Mouse (Mus musculus) hindbrain, embryonic 14.5 days (tissue): Measurements from ENCODE around the gene Spdye4b. TPM values are rescaled to one million over a fixed set of nuclear protein-coding genes. Genes with fewer than 3 reads are reported as not detected.

Experiments
- ATAC-seq: fragments of 200-750 bp; cut with Nextera tagmentation; 2 replicates; pipeline ENCODE4 v1.8.0; 2017; ENCODE audit warnings: moderate number of reproducible peaks, mild to moderate bottlenecking, moderate TSS enrichment, moderate library complexity; ENCODE audit not compliant: low FRiP score
- DNase-seq: peaks from one replicate; pipeline ENCODE4 v3.0.0-alpha.2; 2015; ENCODE audit warnings: low spot score
- H3K27ac ChIP-seq: fragments of 300-500 bp; sonication (generic); 2 replicates; pipeline ENCODE4 v1.5.1; 2014; ENCODE audit warnings: mild to moderate bottlenecking, moderate library complexity
- H3K27me3 ChIP-seq: fragments of 300-500 bp; sonication (generic); 2 replicates; pipeline ENCODE4 v1.6.1; 2014; ENCODE audit warnings: mild to moderate bottlenecking, low read length, mixed read lengths; ENCODE audit not compliant: control insufficient read depth, insufficient read depth
- H3K36me3 ChIP-seq: fragments of 300-500 bp; sonication (generic); replicated peaks from 2 replicates; pipeline ENCODE4 v1.6.1; 2014; ENCODE audit not compliant: control insufficient read depth, insufficient read depth
- H3K4me1 ChIP-seq: fragments of 300-500 bp; sonication (generic); replicated peaks from 2 replicates; pipeline ENCODE4 v1.6.1; 2014; ENCODE audit warnings: antibody characterized with exemption, low read length, mixed read lengths; ENCODE audit not compliant: control insufficient read depth, insufficient read depth
- H3K4me2 ChIP-seq: fragments of 300-500 bp; sonication (generic); replicated peaks from 2 replicates; pipeline ENCODE4 v1.6.1; 2014; ENCODE audit warnings: mild to moderate bottlenecking, moderate library complexity
- H3K4me3 ChIP-seq: fragments of 300-500 bp; sonication (generic); replicated peaks from 2 replicates; pipeline ENCODE4 v1.5.1; 2014; ENCODE audit warnings: mild to moderate bottlenecking, low read length
- H3K9ac ChIP-seq: fragments of 300-500 bp; sonication (generic); 2 replicates; pipeline ENCODE4 v1.6.1; 2014
- H3K9me3 ChIP-seq: fragments of 300-500 bp; sonication (generic); 2 replicates; pipeline ENCODE4 v1.6.1; 2016; ENCODE audit warnings: low read length; ENCODE audit not compliant: control insufficient read depth
- WGBS: fragments of 180-500 bp; shearing (Covaris S2); extraction: QIAGEN DNeasy Blood & Tissue Kit; methylation state at CpG from one replicate; pipeline ENCODE4 v1.1.7; 2014; 5-methylcytosine and 5-hydroxymethylcytosine counted together
- microRNA-seq: library from miRNA; unstranded; fragments of <30 nt; microRNA quantifications from one replicate; pipeline ENCODE4, GENCODE M21; 2016
- polyA plus RNA-seq: library from polyadenylated mRNA; unstranded; fragments of >200 nt; fragmentation: Nextera tagmentation; extraction: Ambion mirVana; gene quantifications from 2 replicates; pipeline ENCODE4 v1.2.1, GENCODE M21; 2014

Spdye4b gene
- polyA plus RNA-seq, 1 experiment from 2014 or later, result not detected

DNA sequence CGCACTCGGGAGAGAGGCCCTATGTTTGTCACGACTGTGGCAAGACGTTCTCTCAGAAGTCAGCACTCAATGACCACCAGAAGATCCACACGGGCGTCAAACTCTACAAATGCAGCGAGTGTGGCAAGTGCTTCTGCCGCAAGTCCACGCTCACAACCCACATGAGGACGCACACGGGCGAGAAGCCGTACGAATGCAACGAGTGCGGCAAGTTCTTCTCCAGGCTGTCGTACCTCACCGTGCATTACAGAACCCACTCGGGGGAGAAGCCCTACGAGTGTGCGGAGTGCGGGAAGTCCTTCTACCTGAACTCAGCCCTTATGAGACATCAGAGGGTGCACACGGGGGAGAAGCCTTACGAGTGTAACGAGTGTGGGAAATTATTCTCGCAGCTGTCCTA lies 64.1 kb downstream of the Spdye4b start:
- no peaks in the 10 kb centered on the region for H3K27me3 ChIP-seq
- no peak overlapping the region for H3K4me2 ChIP-seq
- no peaks in the 10 kb centered on the region for H3K9me3 ChIP-seq
- DNase-seq, result no peak
- no peak overlapping the region for H3K9ac ChIP-seq
- ATAC-seq, result no peak
- no peak overlapping the region for H3K27ac ChIP-seq
- H3K4me3 ChIP-seq, result no peak overlapping the region
- H3K36me3 ChIP-seq, result peaks cover 92% of the 10 kb centered on the region
- WGBS, result 96% methylated on average over 26 of the region's 26 CpGs
- H3K4me1 ChIP-seq, result no peaks in the 10 kb centered on the region

GRCm38 (mm10) chr5:143252039-143252438 lies 71.2 kb downstream of the Spdye4b start:
- DNase-seq (no peak), ATAC-seq (no peak)
- Histone ChIP-seq H3K4me3 (no peak overlapping the region), H3K9ac (no peak overlapping the region), H3K27me3 (peaks cover 51% of the 10 kb centered on the region), H3K4me2 (no peak overlapping the region), H3K36me3 (peaks cover 90% of the 10 kb centered on the region), H3K4me1 (peaks cover 10% of the 10 kb centered on the region; the same call in 1 of the 2 replicates), H3K27ac (no peak overlapping the region), H3K9me3 (no peaks in the 10 kb centered on the region)
- WGBS, result 55% methylated on average over 6 of the region's 6 CpGs

DNA sequence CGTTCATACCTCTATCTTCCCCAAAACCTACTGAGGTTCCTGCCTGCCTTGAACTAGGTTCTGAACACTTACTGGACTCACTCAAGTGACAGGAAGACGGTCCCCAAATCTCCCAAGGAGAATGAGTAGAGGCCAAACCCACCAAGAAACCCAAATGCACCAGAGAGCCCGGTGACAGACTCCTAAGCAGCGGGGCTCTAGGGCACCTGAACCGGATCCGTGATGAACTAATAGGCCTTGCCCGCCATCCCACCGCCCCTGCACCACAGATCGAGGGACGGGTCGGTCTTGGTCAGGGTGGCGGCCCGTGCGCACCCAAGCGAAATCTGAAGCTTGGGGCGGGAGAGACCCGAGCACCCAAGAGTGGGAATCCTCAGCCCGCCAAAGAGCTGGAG lies 72.0 kb downstream of the Spdye4b start:
- 0 out of 2 replicates have a peak overlapping the region, but pooled peaks have one; percentile 21 for H3K4me3 ChIP-seq

DNA sequence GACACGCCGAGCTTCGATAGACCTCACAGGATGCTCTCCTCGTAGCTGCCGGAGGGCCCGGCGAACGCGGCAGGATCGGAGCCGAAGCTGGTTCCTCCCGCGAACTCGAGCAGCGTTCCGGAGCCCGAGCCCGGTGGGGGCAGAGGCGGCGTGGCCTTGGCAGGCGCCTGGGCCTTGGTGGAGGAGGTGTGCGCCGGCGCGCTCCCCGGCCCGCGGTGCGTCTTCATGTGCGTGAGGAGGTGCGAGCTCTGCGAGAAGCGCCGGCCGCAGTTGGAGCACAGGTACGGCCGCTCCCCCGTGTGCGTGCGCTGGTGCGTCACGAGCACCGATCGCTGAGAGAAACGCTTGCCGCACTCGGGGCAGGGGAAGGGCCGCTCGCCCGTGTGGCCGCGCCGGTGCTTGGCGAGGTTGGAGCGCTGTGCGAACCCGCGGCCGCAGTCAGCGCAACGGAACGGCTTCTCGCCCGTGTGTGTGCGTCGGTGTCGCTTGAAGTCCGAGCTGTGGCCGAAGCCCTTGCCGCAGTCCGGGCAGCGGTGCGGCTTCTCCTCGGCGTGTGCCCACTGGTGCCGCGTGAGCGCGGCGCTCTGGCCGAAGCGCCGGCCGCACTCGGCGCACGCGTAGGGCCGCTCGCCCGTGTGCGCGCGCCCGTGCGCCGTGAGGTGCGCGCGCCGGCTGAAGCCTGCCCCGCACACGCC lies 72.5 kb downstream of the Spdye4b start:
- 8% methylated on average over 92 of the region's 103 CpGs for WGBS
- H3K4me1 ChIP-seq, result peaks cover 10% of the 10 kb centered on the region; the same call in 1 of the 2 replicates
- peak overlapping the region; percentile 21 for H3K4me3 ChIP-seq
- ATAC-seq (no peak), DNase-seq (no peak)
- H3K36me3 ChIP-seq, result peaks cover 89% of the 10 kb centered on the region
- H3K4me2 ChIP-seq, result peak overlapping the region; percentile 41
- H3K27me3 ChIP-seq, result peaks cover 64% of the 10 kb centered on the region
- H3K27ac ChIP-seq, result no peak overlapping the region
- no peaks in the 10 kb centered on the region for H3K9me3 ChIP-seq
- H3K9ac ChIP-seq, result peak overlapping the region; percentile 40

More for the DNA sequence above, 72.0 kb downstream of the Spdye4b start:
- Histone ChIP-seq H3K36me3 (peaks cover 90% of the 10 kb centered on the region), H3K4me1 (peaks cover 10% of the 10 kb centered on the region; the same call in 1 of the 2 replicates), H3K27ac (no peak overlapping the region), H3K9ac (no peak overlapping the region), H3K4me2 (no peak overlapping the region), H3K9me3 (no peaks in the 10 kb centered on the region), H3K27me3 (peaks cover 58% of the 10 kb centered on the region)
- DNase-seq (no peak), ATAC-seq (no peak)
- WGBS, result 36% methylated on average over 18 of the region's 18 CpGs

- peaks cover 66% of the 10 kb centered on the region for H3K27me3 ChIP-seq
- H3K36me3 ChIP-seq, result peaks cover 92% of the 10 kb centered on the region
- peak overlapping the region; percentile 41 for H3K4me2 ChIP-seq
- H3K4me1 ChIP-seq, result peaks cover 10% of the 10 kb centered on the region; the same call in 1 of the 2 replicates
- WGBS, result 7% methylated on average over 80 of the region's 81 CpGs
- H3K9ac ChIP-seq, result peak overlapping the region; percentile 40
- peak; percentile 47 for DNase-seq
- H3K27ac ChIP-seq, result no peak overlapping the region
- ATAC-seq, result no peak
- H3K9me3 ChIP-seq, result no peaks in the 10 kb centered on the region
- peak overlapping the region; percentile 21 for H3K4me3 ChIP-seq
These were observed 73.2 kb downstream of the Spdye4b start for GRCm38 (mm10) chr5:143253881-143254486.

Small RNAs within 50 kb of the gene (microRNA-seq; reads per million reads assigned to microRNA genes)
- not detected for gene Gm44405

Other genes with a start within 250 kb of the Spdye4b start
- 459 and 508 TPM in 2 replicates for gene Fscn1, start 220.7 kb upstream of the Spdye4b start, polyA plus RNA-seq
- 29.4 and 29.8 TPM in 2 replicates for gene Rnf216, start 68.0 kb upstream of the Spdye4b start, polyA plus RNA-seq
- 0.07 TPM in 1 of 2 replicates, not detected in the other for gene Olfr718-ps1, start 33.4 kb upstream of the Spdye4b start, polyA plus RNA-seq
- gene Rbak, start 242 bp upstream of the Spdye4b start, polyA plus RNA-seq, result 10.4 and 13.9 TPM in 2 replicates
- not detected in 2 replicates for gene Spdye4a, start 45.9 kb downstream of the Spdye4b start, polyA plus RNA-seq
- 21.6 and 24.8 TPM in 2 replicates for gene Zfp12, start 54.1 kb downstream of the Spdye4b start, polyA plus RNA-seq
- 5.5 and 6.4 TPM in 2 replicates for gene Zfp316, start 89.0 kb downstream of the Spdye4b start, polyA plus RNA-seq
- 0.23 and 0.43 TPM in 2 replicates for gene Zfp853, start 112.6 kb downstream of the Spdye4b start, polyA plus RNA-seq
- 24.6 and 25.4 TPM in 2 replicates for gene E130309D02Rik, start 134.3 kb downstream of the Spdye4b start, polyA plus RNA-seq
- 72.2 and 78.1 TPM in 2 replicates for gene Zdhhc4, start 148.2 kb downstream of the Spdye4b start, polyA plus RNA-seq
- gene Grid2ip, start 176.3 kb downstream of the Spdye4b start, polyA plus RNA-seq, result 0.25 and 0.60 TPM in 2 replicates
- 146 and 147 TPM in 2 replicates for gene Kdelr2, start 222.8 kb downstream of the Spdye4b start, polyA plus RNA-seq